Mouse (Mus musculus) layer of hippocampus, postnatal 25 days (tissue): Measurements from ENCODE around the gene Nr2e3. TPM values are rescaled to one million over a fixed set of nuclear protein-coding genes. Genes with fewer than 3 reads are reported as not detected.
"Not testable (repeated sequence)": the region's sequence is repeated elsewhere in the genome, so short reads cannot be mapped to it uniquely, and the experiment has no call there.

Source experiments
- DNase-seq, 2 experiments: peaks; one replicate each; pipeline ENCODE4 v3.0.0; 2022; ENCODE audit warnings: mixed read lengths in 2 of 2, low spot score in 1 of 2; ENCODE audit errors: extremely low spot score in 1 of 2
- total RNA-seq, 2 experiments: library from RNA; stranded (reverse); gene quantifications; 2 replicates each; pipeline ENCODE4 v1.2.3; 2021

Nr2e3 gene
- total RNA-seq, 2 experiments from 2014 or later: not detected

GRCm38 (mm10) chr9:59951001-59951750, 9.3 kb downstream of the Nr2e3 start:
- no peak for DNase-seq

- DNase-seq: no peak
Observed at GRCm38 (mm10) chr9:59949981-59950380, 10.5 kb downstream of the Nr2e3 start.

- no peak for DNase-seq
Observed at GRCm38 (mm10) chr9:59949511-59949910, 10.9 kb downstream of the Nr2e3 start.

- no peak for DNase-seq
Observed at GRCm38 (mm10) chr9:59948691-59949250, 11.7 kb downstream of the Nr2e3 start.

GRCm38 (mm10) chr9:59948226-59948625, 12.2 kb downstream of the Nr2e3 start:
- DNase-seq: no peak

GRCm38 (mm10) chr9:59947271-59947670, 13.2 kb downstream of the Nr2e3 start:
- no peak for DNase-seq

GRCm38 (mm10) chr9:59945241-59945640, 15.2 kb downstream of the Nr2e3 start:
- no peak for DNase-seq

GRCm38 (mm10) chr9:59943826-59944225, 16.6 kb downstream of the Nr2e3 start:
- DNase-seq: no peak

GRCm38 (mm10) chr9:59942501-59943085, 17.9 kb downstream of the Nr2e3 start:
- no peak for DNase-seq

GRCm38 (mm10) chr9:59941885-59942350, 18.5 kb downstream of the Nr2e3 start:
- no peak for DNase-seq

GRCm38 (mm10) chr9:59940913-59941884, 19.3 kb downstream of the Nr2e3 start:
- no peak for DNase-seq

GRCm38 (mm10) chr9:59939691-59940090, 20.8 kb downstream of the Nr2e3 start:
- no peak for DNase-seq

- DNase-seq: no peak
Observed at GRCm38 (mm10) chr9:59938529-59938928, 21.9 kb downstream of the Nr2e3 start.

- not testable (repeated sequence) for DNase-seq
Observed at GRCm38 (mm10) chr9:59935866-59936265, 24.6 kb downstream of the Nr2e3 start.

GRCm38 (mm10) chr9:59930248-59930647, 30.2 kb downstream of the Nr2e3 start:
- no peak for DNase-seq

GRCm38 (mm10) chr9:59914761-59915160, 45.7 kb downstream of the Nr2e3 start:
- DNase-seq: no peak

- no peak for DNase-seq
Observed at GRCm38 (mm10) chr9:59903382-59903781, 57.1 kb downstream of the Nr2e3 start.
